Mouse (Mus musculus) hindbrain, embryonic 11.5 days (tissue): ENCODE measurements around the gene Ciita. TPM values are rescaled to one million over a fixed set of nuclear protein-coding genes. Genes with fewer than 3 reads are reported as not detected.

ENCODE experiments used
- ATAC-seq: fragments of 200-750 bp; cut with Nextera tagmentation; 2 replicates; pipeline ENCODE4 v1.8.0; 2017; ENCODE audit warnings: mild to moderate bottlenecking, moderate TSS enrichment, moderate library complexity; ENCODE audit not compliant: low FRiP score
- DNase-seq: peaks from one replicate; pipeline ENCODE4 v3.0.0-alpha.2; 2015; ENCODE audit warnings: low spot score
- H3K27ac ChIP-seq: fragments of 300-500 bp; sonication (generic); 2 replicates; pipeline ENCODE4 v1.5.1; 2014; ENCODE audit warnings: mild to moderate bottlenecking, low read depth, low read length
- H3K27me3 ChIP-seq: fragments of 300-500 bp; sonication (generic); 2 replicates; pipeline ENCODE4 v1.6.1; 2014; ENCODE audit warnings: mild to moderate bottlenecking, low read length, moderate library complexity, mixed read lengths; ENCODE audit not compliant: control insufficient read depth, insufficient read depth
- H3K36me3 ChIP-seq: fragments of 300-500 bp; sonication (generic); 2 replicates; pipeline ENCODE4 v1.6.1; 2014; ENCODE audit warnings: mild to moderate bottlenecking, low read length, moderate library complexity, mixed read lengths; ENCODE audit not compliant: control insufficient read depth, insufficient read depth
- H3K4me1 ChIP-seq: fragments of 300-500 bp; sonication (generic); replicated peaks from 2 replicates; pipeline ENCODE4 v1.6.1; 2014; ENCODE audit warnings: low read length, mixed read lengths; ENCODE audit not compliant: control insufficient read depth, insufficient read depth
- H3K4me2 ChIP-seq: fragments of 300-500 bp; sonication (generic); replicated peaks from 2 replicates; pipeline ENCODE4 v1.6.1; 2014; ENCODE audit warnings: mild to moderate bottlenecking, low read depth, low read length
- H3K4me3 ChIP-seq: fragments of 300-500 bp; sonication (generic); 2 replicates; pipeline ENCODE4 v1.5.1; 2014; ENCODE audit warnings: low read depth, low read length
- H3K9ac ChIP-seq: fragments of 300-500 bp; sonication (generic); 2 replicates; pipeline ENCODE4 v1.6.1; 2014; ENCODE audit warnings: low read depth, low read length
- H3K9me3 ChIP-seq: fragments of 300-500 bp; sonication (generic); 2 replicates; pipeline ENCODE4 v1.6.1; 2016; ENCODE audit warnings: low read length; ENCODE audit not compliant: control insufficient read depth
- WGBS: fragments of 180-500 bp; shearing (Covaris S2); extraction: QIAGEN DNeasy Blood & Tissue Kit; methylation state at CpG from one replicate; pipeline ENCODE4 v1.1.7; 2014; 5-methylcytosine and 5-hydroxymethylcytosine counted together
- polyA plus RNA-seq: library from polyadenylated mRNA; unstranded; fragments of >200 nt; fragmentation: Nextera tagmentation; extraction: Ambion mirVana; gene quantifications from 2 replicates; pipeline ENCODE4 v1.2.1, GENCODE M21; 2014

Ciita gene
- 0.27 and 0.36 TPM in 2 replicates for polyA plus RNA-seq

DNA sequence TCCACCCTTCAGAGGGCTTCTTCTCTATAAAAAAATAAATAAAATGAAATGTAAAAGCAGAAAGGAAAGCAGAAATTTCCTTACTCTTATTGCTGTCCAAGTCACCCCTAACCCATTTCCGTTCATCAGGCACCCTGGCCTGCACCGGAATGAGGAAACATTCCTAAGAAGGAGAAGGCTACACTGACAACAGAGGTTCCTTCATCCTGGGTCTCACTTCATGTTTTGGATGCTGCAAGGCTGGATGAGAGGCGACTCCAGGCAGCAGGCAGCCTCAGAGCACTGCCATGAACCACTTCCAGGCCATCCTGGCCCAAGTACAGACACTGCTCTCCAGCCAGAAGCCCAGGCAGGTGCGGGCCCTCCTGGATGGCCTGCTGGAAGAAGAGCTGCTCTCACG lies at the start of gene Ciita:
Gene Ciita (plus strand): TSS at position 203 of the 400 bp plus-strand sequence.
- no peak for DNase-seq
- no peaks in the 10 kb centered on the region for H3K9me3 ChIP-seq
- ATAC-seq: no peak
- no peak within 1 kb of the TSS for H3K4me2 ChIP-seq
- no peaks in the 10 kb centered on the region for H3K27me3 ChIP-seq
- H3K27ac ChIP-seq: no peak within 1 kb of the TSS
- no peak within 1 kb of the TSS for H3K4me3 ChIP-seq
- H3K4me1 ChIP-seq: no peaks in the 10 kb centered on the region
- WGBS: 88% methylated on average over 5 of the region's 5 CpGs
- no peak within 1 kb of the TSS for H3K9ac ChIP-seq
- no peaks in the 10 kb centered on the region for H3K36me3 ChIP-seq

- 67% methylated on average over 1 of the region's 1 CpGs for WGBS
- H3K36me3 ChIP-seq: no peaks in the 10 kb centered on the region
- no peak overlapping the region for H3K27ac ChIP-seq
- no peaks in the 10 kb centered on the region for H3K27me3 ChIP-seq
- H3K9me3 ChIP-seq: no peaks in the 10 kb centered on the region
- no peak overlapping the region for H3K9ac ChIP-seq
- ATAC-seq: no peak
- H3K4me1 ChIP-seq: no peaks in the 10 kb centered on the region
- no peak overlapping the region for H3K4me2 ChIP-seq
- DNase-seq: no peak
- H3K4me3 ChIP-seq: no peak overlapping the region
These were observed 47.9 kb upstream of the Ciita start for GRCm38 (mm10) chr16:10431911-10432310.

DNA sequence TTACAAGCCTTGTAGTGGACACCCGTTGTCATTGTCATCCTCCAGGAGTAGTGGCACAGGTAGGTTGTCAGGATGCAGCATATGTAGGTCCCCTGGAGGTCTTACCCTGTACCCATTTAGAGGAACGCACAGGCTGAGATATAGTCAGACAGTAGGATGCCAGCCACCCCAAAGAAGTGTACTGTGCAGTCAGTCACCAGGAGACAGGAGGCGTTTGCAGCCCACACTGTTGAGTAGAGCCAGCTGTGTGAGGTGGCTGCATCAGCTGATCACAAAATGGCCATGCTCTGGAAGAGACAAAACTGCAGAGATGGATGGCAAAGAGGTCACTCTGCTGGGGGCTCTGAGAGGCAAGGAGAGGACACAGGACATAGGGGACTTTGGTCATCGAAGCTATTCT lies 47.5 kb upstream of the Ciita start:
- DNase-seq (no peak), ATAC-seq (no peak)
- Histone ChIP-seq H3K4me2 (no peak overlapping the region), H3K36me3 (no peaks in the 10 kb centered on the region), H3K4me1 (no peaks in the 10 kb centered on the region), H3K27ac (no peak overlapping the region), H3K4me3 (no peak overlapping the region), H3K27me3 (no peaks in the 10 kb centered on the region), H3K9me3 (no peaks in the 10 kb centered on the region), H3K9ac (no peak overlapping the region)
- WGBS: 89% methylated on average over 4 of the region's 4 CpGs

DNA sequence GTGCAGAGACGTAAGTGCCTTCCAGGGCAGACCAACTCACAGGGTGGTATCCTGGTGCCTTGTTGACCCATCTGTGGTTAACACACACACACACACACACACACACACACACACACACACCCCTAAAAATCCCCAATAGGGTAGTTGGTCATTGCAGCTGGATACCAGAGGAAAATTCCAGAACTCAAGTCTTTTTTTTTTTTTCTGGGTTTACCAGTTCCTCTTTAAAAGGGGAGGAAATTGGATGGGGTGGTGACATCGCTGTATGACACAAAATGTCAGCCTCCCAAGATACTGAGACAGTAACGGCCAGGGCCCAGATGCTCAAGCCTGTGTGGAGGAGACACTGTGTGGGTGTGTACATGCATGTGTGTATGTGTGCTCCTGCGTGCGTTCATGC lies 46.5 kb upstream of the Ciita start:
- DNase-seq (no peak), ATAC-seq (no peak)
- 93% methylated on average over 5 of the region's 5 CpGs for WGBS

GRCm38 (mm10) chr16:10436166-10436565 lies 43.7 kb upstream of the Ciita start:
- Histone ChIP-seq H3K4me2 (no peak overlapping the region), H3K9me3 (no peaks in the 10 kb centered on the region), H3K36me3 (no peaks in the 10 kb centered on the region), H3K27ac (no peak overlapping the region), H3K9ac (no peak overlapping the region), H3K4me1 (no peaks in the 10 kb centered on the region), H3K4me3 (no peak overlapping the region), H3K27me3 (no peaks in the 10 kb centered on the region)
- no peak for DNase-seq
- 84% methylated on average over 6 of the region's 6 CpGs for WGBS
- no peak for ATAC-seq

More for the DNA sequence above, 46.5 kb upstream of the Ciita start:
- H3K4me1 ChIP-seq: no peaks in the 10 kb centered on the region
- no peaks in the 10 kb centered on the region for H3K36me3 ChIP-seq
- no peaks in the 10 kb centered on the region for H3K9me3 ChIP-seq
- H3K4me2 ChIP-seq: no peak overlapping the region
- H3K9ac ChIP-seq: no peak overlapping the region
- no peak overlapping the region for H3K4me3 ChIP-seq
- H3K27ac ChIP-seq: no peak overlapping the region
- no peaks in the 10 kb centered on the region for H3K27me3 ChIP-seq

DNA sequence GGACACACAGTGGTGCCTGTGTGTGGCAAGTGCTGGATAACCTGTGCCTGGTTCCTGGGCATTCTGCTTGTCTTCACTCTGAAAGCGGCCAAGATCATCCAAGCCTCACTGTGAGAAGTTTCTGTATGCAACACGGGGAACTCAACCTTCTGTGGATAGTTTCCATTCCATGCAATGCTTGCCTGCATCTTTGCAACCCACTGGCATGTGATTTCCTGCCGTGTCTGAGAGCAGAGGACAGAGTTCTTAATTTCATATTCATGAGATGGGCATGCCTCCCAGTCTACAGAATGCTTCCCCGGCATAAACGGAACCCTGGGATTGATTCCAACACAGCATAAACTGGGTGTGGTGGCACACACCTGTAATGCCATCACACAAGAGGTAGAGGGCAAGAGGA lies 41.8 kb upstream of the Ciita start:
- Histone ChIP-seq H3K9me3 (no peaks in the 10 kb centered on the region), H3K36me3 (no peaks in the 10 kb centered on the region), H3K4me3 (no peak overlapping the region), H3K4me2 (no peak overlapping the region), H3K27me3 (no peaks in the 10 kb centered on the region), H3K4me1 (no peaks in the 10 kb centered on the region), H3K27ac (no peak overlapping the region), H3K9ac (no peak overlapping the region)
- WGBS: 87% methylated on average over 5 of the region's 5 CpGs
- no peak for ATAC-seq
- DNase-seq: no peak

GRCm38 (mm10) chr16:10441328-10441727 lies 38.5 kb upstream of the Ciita start:
- Histone ChIP-seq H3K27me3 (no peaks in the 10 kb centered on the region), H3K4me2 (no peak overlapping the region), H3K4me1 (peaks cover 2% of the 10 kb centered on the region; the same call in 1 of the 2 replicates), H3K4me3 (no peak overlapping the region), H3K27ac (no peak overlapping the region), H3K9me3 (no peaks in the 10 kb centered on the region), H3K36me3 (no peaks in the 10 kb centered on the region), H3K9ac (no peak overlapping the region)
- 90% methylated on average over 6 of the region's 6 CpGs for WGBS
- ATAC-seq (no peak), DNase-seq (no peak)

- no peak for DNase-seq
- 87% methylated on average over 4 of the region's 4 CpGs for WGBS
- H3K4me3 ChIP-seq: no peak overlapping the region
- no peak overlapping the region for H3K9ac ChIP-seq
- peaks cover 3% of the 10 kb centered on the region; the same call in 1 of the 2 replicates for H3K4me1 ChIP-seq
- H3K27ac ChIP-seq: no peak overlapping the region
- no peak for ATAC-seq
- H3K27me3 ChIP-seq: no peaks in the 10 kb centered on the region
- H3K9me3 ChIP-seq: no peaks in the 10 kb centered on the region
- no peaks in the 10 kb centered on the region for H3K36me3 ChIP-seq
- no peak overlapping the region for H3K4me2 ChIP-seq
These were observed 38.1 kb upstream of the Ciita start for GRCm38 (mm10) chr16:10441761-10442160.

- DNase-seq (no peak), ATAC-seq (no peak)
- Histone ChIP-seq H3K27ac (no peak overlapping the region), H3K36me3 (no peaks in the 10 kb centered on the region), H3K9me3 (no peaks in the 10 kb centered on the region), H3K27me3 (no peaks in the 10 kb centered on the region), H3K9ac (no peak overlapping the region), H3K4me3 (no peak overlapping the region), H3K4me1 (peaks cover 8% of the 10 kb centered on the region; the same call in 1 of the 2 replicates), H3K4me2 (no peak overlapping the region)
These were observed 36.1 kb upstream of the Ciita start for GRCm38 (mm10) chr16:10443723-10444122.
